Mouse (Mus musculus) MEL (cell line): ENCODE data around the gene Pxmp4. TPM values are rescaled to one million over a fixed set of nuclear protein-coding genes. Genes with fewer than 3 reads are reported as not detected.
A peak's percentile ranks its signal among the peaks of the same experiment; 100 is the strongest.

ENCODE experiments used
- DNase-seq: peaks from one replicate; pipeline ENCODE4 v3.0.0; 2011; ENCODE audit warnings: low read depth, low spot score
- H3K27ac ChIP-seq: 2 replicates; pipeline ENCODE4 v1.5.1; 2012; ENCODE audit warnings: low read depth, mild to moderate bottlenecking, control low read depth, low read length, moderate library complexity; ENCODE audit not compliant: control insufficient read depth
- H3K27me3 ChIP-seq, 2 experiments: fragments of 150-350 bp in 1 of 2; sonication (generic) in 1 of 2; 2 replicates each; pipeline ENCODE4 v1.6.1; 2012; ENCODE audit warnings: low read length in 2 of 2, mild to moderate bottlenecking in 2 of 2, improper control_type of control experiment in 1 of 2, moderate library complexity in 1 of 2; ENCODE audit not compliant: insufficient read depth in 2 of 2, control insufficient read depth in 1 of 2
- H3K36me3 ChIP-seq, 2 experiments: 2 replicates each; pipeline ENCODE4 v1.6.1; 2012 to 2014; ENCODE audit warnings: low read length in 2 of 2, improper control_type of control experiment in 1 of 2, inconsistent platforms in 1 of 2, mild to moderate bottlenecking in 1 of 2; ENCODE audit not compliant: insufficient read depth in 2 of 2, control insufficient read depth in 1 of 2
- H3K4me1 ChIP-seq, 2 experiments: fragments of 150-350 bp in 1 of 2; sonication (generic) in 1 of 2; 2 replicates each; pipeline ENCODE4 v1.6.1; 2012; ENCODE audit warnings: low read length in 2 of 2, improper control_type of control experiment in 1 of 2, mild to moderate bottlenecking in 1 of 2; ENCODE audit not compliant: insufficient read depth in 2 of 2, control insufficient read depth in 1 of 2
- H3K4me3 ChIP-seq, 2 experiments: fragments of 150-350 bp in 1 of 2; sonication (generic) in 1 of 2; 2 replicates each; pipeline ENCODE4 v1.5.1; 2012; ENCODE audit warnings: low read depth in 2 of 2, low read length in 2 of 2, mild to moderate bottlenecking in 2 of 2, moderate library complexity in 2 of 2, control low read depth in 1 of 2, improper control_type of control experiment in 1 of 2; ENCODE audit not compliant: control insufficient read depth in 1 of 2, insufficient read depth in 1 of 2
- H3K79me2 ChIP-seq: 2 replicates; pipeline ENCODE4 v1.6.1; 2012; ENCODE audit warnings: mild to moderate bottlenecking, low read length, moderate library complexity; ENCODE audit not compliant: control insufficient read depth, poor library complexity, insufficient read depth
- H3K9ac ChIP-seq: 2 replicates; pipeline ENCODE4 v1.6.1; 2012; ENCODE audit warnings: low read depth, mild to moderate bottlenecking, control low read depth, low read length, moderate library complexity; ENCODE audit not compliant: control insufficient read depth, poor library complexity, severe bottlenecking
- H3K9me3 ChIP-seq: fragments of 150-350 bp; sonication (generic); replicated peaks from 2 replicates; pipeline ENCODE4 v1.6.1; 2012; ENCODE audit warnings: mild to moderate bottlenecking, low read length, improper control_type of control experiment, moderate library complexity; ENCODE audit not compliant: insufficient read depth
- CHD1 ChIP-seq: IDR thresholded peaks from 2 replicates; pipeline ENCODE4 v1.6.1; 2012; ENCODE audit warnings: low read depth, mild to moderate bottlenecking, inconsistent platforms, low read length, improper control_type of control experiment
- CTCF ChIP-seq, 3 experiments: IDR thresholded peaks in 2 of 3; conservative IDR thresholded peaks in 1 of 3; 2 replicates each; pipeline ENCODE4 v1.5.1; 2011 to 2012; ENCODE audit warnings: low read length in 3 of 3, low read depth in 2 of 3, mild to moderate bottlenecking in 2 of 3, improper control_type of control experiment in 1 of 3, inconsistent platforms in 1 of 3, mixed read lengths in 1 of 3, moderate library complexity in 1 of 3; ENCODE audit not compliant: control insufficient read depth in 1 of 3, insufficient read depth in 1 of 3, poor library complexity in 1 of 3, severe bottlenecking in 1 of 3
- E2F4 ChIP-seq: IDR thresholded peaks from 2 replicates; pipeline ENCODE4 v1.6.1; 2011; ENCODE audit warnings: low read depth, low read length, improper control_type of control experiment, borderline replicate concordance
- ELF1 ChIP-seq: IDR thresholded peaks from 2 replicates; pipeline ENCODE4 v1.6.1; 2014; ENCODE audit warnings: low read depth, mild to moderate bottlenecking, inconsistent platforms, low read length, improper control_type of control experiment, moderate library complexity
- GABPA ChIP-seq: IDR thresholded peaks from 2 replicates; pipeline ENCODE4 v1.6.1; 2012; ENCODE audit warnings: low read depth, mild to moderate bottlenecking, inconsistent platforms, low read length, improper control_type of control experiment, moderate library complexity
- MAFK ChIP-seq: IDR thresholded peaks from 2 replicates; pipeline ENCODE4 v1.6.1; 2011; ENCODE audit warnings: low read depth, mild to moderate bottlenecking, low read length, improper control_type of control experiment, borderline replicate concordance
- MAZ ChIP-seq: IDR thresholded peaks from 2 replicates; pipeline ENCODE4 v1.6.1; 2012; ENCODE audit warnings: low read depth, mild to moderate bottlenecking, inconsistent platforms, low read length, improper control_type of control experiment
- MYC ChIP-seq: IDR thresholded peaks from 2 replicates; pipeline ENCODE4 v1.6.1; 2011; ENCODE audit warnings: low read depth, mild to moderate bottlenecking, low read length, improper control_type of control experiment, moderate library complexity
- POLR2A ChIP-seq, 2 experiments: IDR thresholded peaks; 2 replicates each; pipeline ENCODE4 v1.6.1; 2011 to 2012; ENCODE audit warnings: low read length in 2 of 2, mild to moderate bottlenecking in 2 of 2, control low read depth in 1 of 2, improper control_type of control experiment in 1 of 2, low read depth in 1 of 2, moderate library complexity in 1 of 2; ENCODE audit not compliant: control insufficient read depth in 1 of 2, insufficient read depth in 1 of 2, poor library complexity in 1 of 2
- RAD21 ChIP-seq: IDR thresholded peaks from 2 replicates; pipeline ENCODE4 v1.6.1; 2011; ENCODE audit warnings: mild to moderate bottlenecking, low read depth, low read length, improper control_type of control experiment
- SMC3 ChIP-seq: IDR thresholded peaks from 2 replicates; pipeline ENCODE4 v1.6.1; 2011; ENCODE audit warnings: low read depth, low read length, improper control_type of control experiment
- TBP ChIP-seq: IDR thresholded peaks from 2 replicates; pipeline ENCODE4 v1.8.0; 2011; ENCODE audit warnings: low read depth, low read length, improper control_type of control experiment
- ZC3H11A ChIP-seq: IDR thresholded peaks from 2 replicates; pipeline ENCODE4 v1.6.1; 2012; ENCODE audit warnings: low read depth, mild to moderate bottlenecking, inconsistent platforms, low read length, improper control_type of control experiment
- ZMIZ1 ChIP-seq: IDR thresholded peaks from 2 replicates; pipeline ENCODE4 v1.6.1; 2012; ENCODE audit warnings: low read depth, mild to moderate bottlenecking, inconsistent platforms, low read length, improper control_type of control experiment, moderate library complexity
- polyA plus RNA-seq, 2 experiments: library from polyadenylated mRNA; stranded (reverse) in 1 of 2; unstranded in 1 of 2; fragments of >175 nt in 1 of 2; fragments of >200 nt in 1 of 2; gene quantifications; 2 replicates each; pipeline versions ENCODE4 v1.2.1 to v1.2.4; 2012; ENCODE audit warnings: low replicate concordance in 2 of 2, low read depth in 1 of 2; ENCODE audit not compliant: insufficient read length in 2 of 2, insufficient read depth in 1 of 2, missing spikeins in 1 of 2
- total RNA-seq: library from RNA; depleted of rRNA; stranded (reverse); fragments of 300-350 nt; gene quantifications from 2 replicates; pipeline ENCODE4 v1.2.3, GENCODE M21; 2012

The Pxmp4 gene
- total and polyA plus RNA-seq, 3 experiments, result 5.9 to 12.2 TPM; not detected in 1

DNA sequence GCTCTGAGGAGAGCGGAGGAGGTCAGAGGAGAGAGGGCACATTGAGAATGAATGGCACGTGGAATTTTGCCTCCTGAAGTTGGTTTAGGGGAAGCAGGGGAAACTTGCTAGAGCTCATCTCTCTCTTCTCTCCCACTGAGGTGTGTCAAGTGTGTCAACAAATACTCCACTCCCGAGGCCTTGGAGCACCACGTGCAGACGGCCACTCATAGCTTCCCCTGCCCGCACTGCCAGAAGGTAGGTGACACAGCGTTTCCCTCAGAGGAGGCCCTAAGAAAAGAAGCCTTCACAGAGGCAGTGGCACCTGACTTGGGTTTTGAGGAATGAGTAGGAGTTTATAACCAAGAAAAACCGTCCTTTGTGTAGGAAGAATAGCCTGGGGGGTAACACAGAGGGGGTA is 37.7 kb upstream of the Pxmp4 start:
- Histone ChIP-seq H3K9ac (no peak overlapping the region), H3K79me2 (no peaks in the 10 kb centered on the region), H3K36me3 (peaks cover 0 to 14% of the 10 kb centered on the region in 2 experiments; a peak in 2 of 4 replicates), H3K9me3 (no peaks in the 10 kb centered on the region), H3K4me3 (no peak overlapping the region), H3K27ac (no peak overlapping the region), H3K27me3 (no peaks in the 10 kb centered on the region), H3K4me1 (peaks cover 2 to 15% of the 10 kb centered on the region in 2 experiments; a peak in 3 of 4 replicates)
- no peak for DNase-seq
- no peak for TF ChIP-seq E2F4
- TF ChIP-seq ZC3H11A, result no peak
- TF ChIP-seq MYC, result no peak
- no peak for TF ChIP-seq CHD1
- TF ChIP-seq CTCF (IDR thresholded peaks at IDR 0.05 in 2 of 3, conservative IDR thresholded peaks at IDR 0.05 in 1 of 3; ENCODE audit: control insufficient read depth in 1 of 3, insufficient read depth in 1 of 3, low read depth in 2 of 3, low read length in 3 of 3, poor library complexity in 1 of 3, severe bottlenecking in 1 of 3), result no peak
- TF ChIP-seq POLR2A (IDR thresholded peaks at IDR 0.05; ENCODE audit: control insufficient read depth in 1 of 2, insufficient read depth in 1 of 2, low read depth in 1 of 2, low read length in 2 of 2, poor library complexity in 1 of 2), result no peak
- no peak for TF ChIP-seq TBP
- TF ChIP-seq ELF1, result no peak
- TF ChIP-seq GABPA, result no peak
- TF ChIP-seq MAZ, result no peak

DNA sequence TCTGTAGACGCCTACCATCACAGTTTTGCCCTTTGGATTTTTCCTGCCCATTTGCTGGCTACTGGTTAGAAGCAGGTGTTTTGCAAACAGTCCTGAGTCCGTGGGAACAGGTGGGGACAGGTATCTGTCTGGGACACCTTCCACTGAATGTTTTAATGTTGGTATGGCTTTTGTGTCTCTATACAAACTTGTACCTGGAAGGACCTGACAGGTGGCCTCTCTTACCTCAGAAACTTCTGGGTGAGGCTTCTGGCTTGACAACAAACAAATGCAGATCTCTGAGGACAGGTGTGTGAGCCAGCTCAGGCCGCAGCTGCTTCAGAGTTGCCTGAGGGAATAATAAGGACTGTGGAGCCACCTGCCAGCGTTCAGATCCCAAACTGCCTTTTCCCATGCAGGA is 35.6 kb upstream of the Pxmp4 start:
- TF ChIP-seq ZMIZ1, result no peak
- TF ChIP-seq, all 39 proteins: peak for 0
- Histone ChIP-seq H3K9me3 (no peaks in the 10 kb centered on the region), H3K27ac (no peak overlapping the region), H3K36me3 (peaks cover 0 to 14% of the 10 kb centered on the region in 2 experiments; a peak in 2 of 4 replicates), H3K27me3 (no peaks in the 10 kb centered on the region), H3K4me3 (no peak overlapping the region), H3K9ac (no peak overlapping the region), H3K4me1 (peaks cover 2 to 15% of the 10 kb centered on the region in 2 experiments; a peak in 3 of 4 replicates), H3K79me2 (no peaks in the 10 kb centered on the region)
- no peak for DNase-seq

DNA sequence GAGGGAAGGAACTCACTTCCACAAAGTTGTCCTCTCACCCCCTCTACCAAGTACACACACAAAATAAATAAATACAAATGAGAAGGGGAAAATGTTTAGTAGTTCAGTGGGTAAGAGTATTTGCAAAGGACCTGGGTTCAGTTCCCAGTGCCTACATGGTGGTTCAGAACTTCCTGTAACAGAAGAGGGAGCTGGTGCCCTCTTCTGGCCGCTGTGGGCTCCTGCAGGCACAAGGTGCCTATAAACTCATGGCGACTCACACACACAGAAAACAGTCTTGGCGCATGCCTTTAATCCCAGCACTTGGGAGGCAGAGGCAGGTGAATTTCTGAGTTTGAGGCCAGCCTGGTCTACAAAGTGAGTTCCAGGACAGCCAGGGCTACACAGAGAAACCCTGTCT is 35.0 kb upstream of the Pxmp4 start:
- H3K36me3 ChIP-seq, result peaks cover 0 to 14% of the 10 kb centered on the region in 2 experiments; a peak in 2 of 4 replicates
- peak; percentile 42 for TF ChIP-seq SMC3
- peak; percentile 17 for TF ChIP-seq RAD21
- TF ChIP-seq MAFK, result no peak
- TF ChIP-seq CTCF (IDR thresholded peaks at IDR 0.05 in 2 of 3, conservative IDR thresholded peaks at IDR 0.05 in 1 of 3; ENCODE audit: control insufficient read depth in 1 of 3, insufficient read depth in 1 of 3, low read depth in 2 of 3, low read length in 3 of 3, poor library complexity in 1 of 3, severe bottlenecking in 1 of 3), result peak; percentile 25 to 57 (median 46); a peak in 5 of 6 replicates
- no peak for TF ChIP-seq TBP
- H3K9me3 ChIP-seq, result no peaks in the 10 kb centered on the region
- H3K4me1 ChIP-seq, result peaks cover 2 to 14% of the 10 kb centered on the region in 2 experiments; a peak in 3 of 4 replicates
- H3K27me3 ChIP-seq, result no peaks in the 10 kb centered on the region
- H3K79me2 ChIP-seq, result no peaks in the 10 kb centered on the region
- peak; percentile 39 for DNase-seq
- no peak overlapping the region for H3K9ac ChIP-seq
- H3K27ac ChIP-seq, result no peak overlapping the region
- H3K4me3 ChIP-seq, result no peak overlapping the region
